Mouse (Mus musculus) splenic B cell, adult 2 months (primary cell): ENCODE results near the gene Srm.

Experiments
- DNase-seq: peaks from one replicate; pipeline ENCODE4 v3.0.0-alpha.2; 2011; ENCODE audit warnings: low read depth, low spot score
- H3K27me3 ChIP-seq: 2 replicates; pipeline ENCODE4 v1.6.1; 2012; ENCODE audit warnings: mild to moderate bottlenecking, low read length, moderate library complexity, mixed read lengths; ENCODE audit not compliant: control insufficient read depth, poor library complexity, insufficient read depth, severe bottlenecking
- H3K36me3 ChIP-seq: 2 replicates; pipeline ENCODE4 v1.6.1; 2012; ENCODE audit warnings: mild to moderate bottlenecking, low read length, moderate library complexity, mixed read lengths; ENCODE audit not compliant: control insufficient read depth, poor library complexity, insufficient read depth, severe bottlenecking

The Srm gene

GRCm38 (mm10) chr4:148590421-148591170, 707 bp upstream of the Srm start:
- DNase-seq = peak; percentile 21
- Histone ChIP-seq H3K27me3 (no peaks in the 10 kb centered on the region), H3K36me3 (no peaks in the 10 kb centered on the region; the same call in 1 of the 2 replicates)

DNA sequence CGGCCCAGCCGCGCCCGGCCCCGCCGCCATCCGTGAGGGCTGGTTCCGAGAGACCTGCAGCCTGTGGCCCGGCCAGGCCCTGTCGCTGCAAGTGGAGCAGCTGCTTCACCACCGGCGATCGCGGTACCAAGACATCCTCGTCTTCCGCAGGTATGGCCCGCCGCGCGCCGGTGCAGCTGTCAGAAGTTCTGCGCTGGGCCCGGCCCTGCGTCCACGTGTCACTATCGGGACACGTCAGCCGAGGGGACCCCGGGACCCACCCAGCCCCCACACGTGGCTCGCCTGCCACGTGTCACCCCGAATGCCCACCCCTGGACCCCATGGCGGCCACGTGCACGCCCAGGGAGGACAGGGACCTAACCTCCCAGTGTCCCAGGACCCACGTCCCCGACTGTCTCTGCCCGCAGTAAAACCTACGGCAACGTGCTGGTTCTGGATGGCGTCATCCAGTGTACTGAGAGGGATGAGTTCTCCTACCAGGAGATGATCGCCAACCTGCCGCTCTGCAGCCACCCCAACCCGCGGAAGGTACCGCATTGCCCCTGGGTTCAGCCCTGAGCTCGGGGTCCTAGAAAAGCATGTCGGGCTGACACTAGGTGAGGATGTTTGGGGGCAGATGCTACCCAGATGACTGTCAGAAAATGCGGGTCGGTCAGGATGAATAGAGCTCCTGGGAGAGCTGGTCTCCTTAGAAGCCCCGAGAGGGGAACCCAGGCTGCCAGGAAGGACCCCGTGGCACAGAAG, 506 bp downstream of the Srm start:
- peak; percentile 37 for DNase-seq
- Histone ChIP-seq H3K36me3 (no peaks in the 10 kb centered on the region; the same call in 1 of the 2 replicates), H3K27me3 (no peaks in the 10 kb centered on the region)

DNA sequence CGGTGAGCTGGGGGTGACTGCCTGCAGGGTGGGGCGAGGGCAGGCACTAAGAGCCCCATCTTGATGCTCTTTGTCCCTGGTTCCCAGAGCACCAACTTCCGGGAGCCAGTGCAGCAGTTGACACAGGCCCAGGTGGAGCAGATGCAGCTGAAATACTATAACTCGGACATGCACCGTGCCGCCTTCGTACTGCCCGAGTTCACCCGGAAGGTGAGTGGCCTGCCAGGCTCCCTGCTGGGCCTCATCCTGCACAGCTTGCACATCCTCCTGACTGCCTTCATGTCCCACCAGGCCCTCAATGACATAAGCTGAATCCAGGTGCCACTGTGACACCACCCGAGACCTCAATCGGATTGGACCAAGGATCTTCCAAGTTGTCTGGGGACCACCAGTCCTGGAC, 2.7 kb downstream of the Srm start:
- Histone ChIP-seq H3K27me3 (no peaks in the 10 kb centered on the region), H3K36me3 (no peaks in the 10 kb centered on the region; the same call in 1 of the 2 replicates)
- DNase-seq = no peak

DNA sequence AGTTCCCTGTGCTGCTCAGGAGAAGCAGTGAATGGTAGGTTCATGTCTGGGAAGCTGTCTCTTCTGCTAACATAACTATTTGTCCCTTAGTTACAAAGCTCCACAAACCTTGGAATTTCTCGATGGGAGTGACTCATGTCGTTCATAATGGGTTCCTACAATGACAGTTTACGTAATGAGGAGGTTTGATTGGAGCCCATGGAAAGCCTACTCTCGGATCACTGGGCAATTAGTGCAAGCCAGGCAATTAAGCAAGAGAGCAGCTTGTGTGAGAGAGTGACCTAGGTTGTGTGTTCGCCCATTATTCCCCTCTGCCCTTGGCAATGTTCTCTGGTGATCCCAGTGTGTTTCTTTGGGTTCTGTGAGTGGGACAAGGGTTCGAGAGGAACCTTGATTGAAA, 4.6 kb downstream of the Srm start:
- no peaks in the 10 kb centered on the region; the same call in 1 of the 2 replicates for H3K36me3 ChIP-seq
- no peak for DNase-seq

DNA sequence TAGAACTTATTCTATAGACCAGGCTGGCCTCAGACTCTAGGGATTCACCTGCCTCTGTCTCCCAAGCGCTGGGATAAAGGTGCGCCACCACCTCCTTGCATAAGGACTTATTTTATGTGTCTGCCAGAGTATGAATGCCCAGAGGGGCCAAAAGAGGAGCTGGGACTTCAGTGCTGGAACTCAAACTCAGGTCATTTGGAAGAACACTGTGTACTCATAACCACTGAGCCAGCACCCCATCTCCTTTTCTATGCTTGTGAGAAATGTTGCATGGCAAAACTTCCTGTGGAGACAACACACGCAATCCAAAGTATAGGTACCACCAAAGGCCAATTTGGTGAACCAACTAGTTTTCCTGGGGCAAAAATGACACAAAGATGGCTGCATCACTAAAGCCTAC, 5.4 kb downstream of the Srm start:
- Histone ChIP-seq H3K27me3 (no peaks in the 10 kb centered on the region), H3K36me3 (no peaks in the 10 kb centered on the region; the same call in 1 of the 2 replicates)
- no peak for DNase-seq

More for the DNA sequence above, 4.6 kb downstream of the Srm start:
- no peaks in the 10 kb centered on the region for H3K27me3 ChIP-seq

GRCm38 (mm10) chr4:148598826-148599225, 7.5 kb downstream of the Srm start:
- no peak for DNase-seq
- H3K27me3 ChIP-seq = no peaks in the 10 kb centered on the region
- H3K36me3 ChIP-seq = no peaks in the 10 kb centered on the region

DNA sequence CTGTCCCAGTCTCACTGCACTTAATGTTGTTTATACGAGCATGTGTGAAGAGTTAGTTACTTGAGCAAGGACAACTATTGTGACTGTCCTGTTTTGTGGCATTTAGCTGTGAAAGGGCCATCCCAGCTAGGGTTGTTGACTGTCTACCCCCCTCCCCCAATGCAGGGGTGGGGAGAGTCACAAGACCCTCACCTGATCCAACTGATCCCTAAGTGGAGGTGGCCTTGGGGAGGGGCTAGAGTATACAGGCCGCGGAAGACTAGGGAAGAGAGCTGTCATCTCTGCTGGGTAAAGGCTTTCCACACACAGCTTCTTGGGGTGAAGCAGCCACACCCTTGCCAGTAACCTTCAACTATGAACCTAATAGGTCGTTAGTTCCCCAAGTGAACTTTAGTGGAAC, 9.0 kb downstream of the Srm start:
- Histone ChIP-seq H3K36me3 (no peaks in the 10 kb centered on the region), H3K27me3 (no peaks in the 10 kb centered on the region)
- no peak for DNase-seq

DNA sequence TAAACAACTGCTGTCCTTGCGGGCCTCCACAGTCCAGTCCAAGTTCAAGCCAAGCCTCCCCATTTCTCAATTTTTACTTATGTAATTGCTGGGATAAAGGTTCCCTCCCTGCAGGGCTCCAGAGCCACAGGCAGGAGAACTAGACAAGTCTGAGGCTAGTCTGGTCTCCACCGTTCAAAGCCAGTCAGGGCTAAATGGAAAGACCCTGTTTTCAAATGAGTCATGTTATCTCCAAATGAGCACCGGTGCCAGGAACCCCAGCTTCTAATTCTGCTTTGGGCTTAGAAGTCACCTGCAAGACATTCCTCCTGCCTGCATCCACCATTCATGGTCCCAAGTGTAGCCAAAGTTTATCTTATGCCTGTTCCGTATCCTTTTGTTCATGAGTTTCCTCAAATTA, 10.6 kb downstream of the Srm start:
- DNase-seq = no peak
- no peaks in the 10 kb centered on the region for H3K36me3 ChIP-seq
- H3K27me3 ChIP-seq = no peaks in the 10 kb centered on the region

- no peak for DNase-seq
Measured at GRCm38 (mm10) chr4:148602357-148603120, 11.2 kb downstream of the Srm start, which contains the start of gene Masp2. Gene Masp2, plus strand, starts transcription at chr4:148602554.

DNA sequence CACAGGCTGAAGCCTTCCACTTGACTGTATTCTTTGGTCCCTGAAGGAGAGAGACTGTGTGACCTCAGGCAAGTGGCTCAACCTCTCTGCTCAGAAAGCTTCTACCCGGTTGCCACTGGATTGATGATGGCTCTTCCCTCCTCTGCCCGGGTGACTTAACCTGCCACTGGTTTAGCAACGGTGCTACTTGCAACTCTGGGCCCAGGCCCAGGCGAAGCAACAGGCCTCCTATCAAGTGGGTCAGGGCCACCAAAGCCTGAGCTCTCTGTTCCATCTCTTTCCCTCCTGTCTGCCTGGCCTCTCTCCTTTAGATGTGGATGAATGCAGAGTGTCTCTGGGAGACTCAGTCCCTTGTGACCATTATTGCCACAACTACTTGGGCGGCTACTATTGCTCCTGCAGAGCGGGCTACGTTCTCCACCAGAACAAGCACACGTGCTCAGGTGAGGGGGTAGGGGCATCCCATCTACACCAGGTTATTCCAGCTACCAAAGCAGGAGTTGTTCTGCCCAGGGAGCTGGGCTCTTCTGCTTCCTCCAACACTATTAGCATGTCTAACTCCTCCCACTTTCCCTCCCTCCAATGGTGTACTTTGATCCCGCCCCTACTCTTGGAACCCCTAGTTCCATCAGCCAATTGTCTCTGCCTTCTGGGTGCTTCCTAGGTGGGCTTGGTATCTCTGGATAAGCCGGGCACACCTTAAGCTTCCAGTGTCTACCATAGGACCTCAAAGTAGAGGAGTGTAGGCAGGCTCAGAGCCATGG, 12.3 kb downstream of the Srm start:
- Histone ChIP-seq H3K36me3 (no peaks in the 10 kb centered on the region), H3K27me3 (no peaks in the 10 kb centered on the region)
- no peak for DNase-seq

More at GRCm38 (mm10) chr4:148602357-148603120, 11.2 kb downstream of the Srm start, which contains the start of gene Masp2:
- H3K27me3 ChIP-seq = no peaks in the 10 kb centered on the region
- H3K36me3 ChIP-seq = no peaks in the 10 kb centered on the region

- H3K27me3 ChIP-seq = no peaks in the 10 kb centered on the region
- no peaks in the 10 kb centered on the region for H3K36me3 ChIP-seq
- DNase-seq = no peak
Measured at GRCm38 (mm10) chr4:148604141-148604540, 12.8 kb downstream of the Srm start.

DNA sequence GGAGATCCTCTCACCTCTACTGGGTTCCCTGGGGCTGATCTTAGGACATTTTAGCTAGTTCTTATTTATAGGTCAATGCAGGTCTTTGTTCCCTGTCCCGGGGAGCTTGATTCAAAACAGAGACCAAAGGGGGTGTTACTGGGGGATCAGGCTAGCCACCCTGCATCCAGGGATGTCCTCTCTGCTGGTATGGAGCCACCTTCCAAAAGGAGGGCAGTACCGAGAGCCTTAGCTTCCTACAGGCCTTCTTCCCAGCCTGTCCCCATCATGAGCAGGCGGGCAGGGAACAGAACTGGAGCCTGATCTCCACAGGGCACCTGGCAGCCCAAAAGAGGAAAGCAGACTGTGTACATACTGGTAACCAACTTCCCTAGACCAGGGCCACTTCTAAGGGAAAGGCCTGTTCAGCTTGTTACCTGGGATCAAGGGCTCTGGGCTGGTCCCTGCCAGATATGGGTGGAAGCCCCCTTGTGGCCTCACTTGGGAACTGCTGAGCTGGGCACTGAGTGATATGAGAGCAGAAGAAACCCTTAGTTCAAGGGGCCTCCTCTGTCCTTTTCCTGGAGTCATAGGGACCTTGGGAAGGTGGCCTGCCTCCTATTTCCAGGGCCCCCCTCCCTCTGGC, 13.3 kb downstream of the Srm start:
- peak; percentile 75 for DNase-seq
- Histone ChIP-seq H3K27me3 (no peaks in the 10 kb centered on the region), H3K36me3 (no peaks in the 10 kb centered on the region)

- Histone ChIP-seq H3K36me3 (no peaks in the 10 kb centered on the region), H3K27me3 (no peaks in the 10 kb centered on the region)
- DNase-seq = peak; percentile 84
Measured at GRCm38 (mm10) chr4:148607758-148608157, 16.5 kb downstream of the Srm start.

DNA sequence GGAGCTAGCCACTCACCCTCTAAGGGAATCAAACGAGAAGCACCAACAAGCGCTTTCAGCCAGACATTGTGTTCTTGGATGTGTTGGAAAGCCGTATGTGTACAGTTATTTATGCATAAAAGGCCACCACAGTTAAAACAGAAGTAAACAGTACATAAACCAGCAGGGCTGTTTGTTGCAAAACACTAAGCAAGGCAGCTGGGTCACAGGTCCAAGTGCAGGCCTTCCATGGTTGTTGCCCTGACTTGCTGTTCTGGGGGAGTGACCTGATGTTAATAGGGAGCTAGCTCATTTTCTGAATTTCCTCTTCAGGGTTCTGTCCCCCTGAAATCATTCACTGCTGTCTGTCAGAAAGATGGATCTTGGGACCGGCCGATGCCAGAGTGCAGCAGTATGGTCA, 18.5 kb downstream of the Srm start:
- no peak for DNase-seq
- Histone ChIP-seq H3K36me3 (peaks cover 5% of the 10 kb centered on the region; the same call in 1 of the 2 replicates), H3K27me3 (no peaks in the 10 kb centered on the region)
